Mouse (Mus musculus): ENCODE data around the gene Fbxo5.

DNA sequence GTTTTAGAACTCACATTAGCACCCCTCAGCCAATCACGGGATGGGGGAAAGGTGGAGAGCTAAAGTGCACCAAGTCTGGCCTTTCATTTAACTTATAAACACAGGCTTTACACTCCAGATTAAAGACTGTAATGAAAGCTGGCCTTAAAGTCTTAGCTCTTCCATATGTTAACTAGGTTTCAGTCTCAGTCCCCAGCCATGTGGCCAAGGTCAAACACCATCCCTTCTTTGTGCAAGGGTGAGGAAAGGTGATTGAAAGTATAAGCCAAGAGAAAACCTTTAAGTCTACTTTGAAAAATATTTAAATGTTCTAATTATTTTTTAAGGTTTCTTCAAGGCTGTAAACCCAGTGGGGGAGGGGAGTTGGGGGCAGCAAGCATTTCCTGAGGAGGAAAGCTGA lies 1.7 kb downstream of the Fbxo5 start:
- TF ChIP-seq POLR2A (IDR thresholded peaks at IDR 0.05; ENCODE audit: borderline replicate concordance, low read depth, low read length) (no peak), CTCF (IDR thresholded peaks at IDR 0.05; ENCODE audit: low read depth, low read length) (no peak)

Measured in bone marrow macrophage, adult 2 months (primary cell).